In genomic region chr8:121861806-121862548, GRCm38 (mm10) we compare ENCODE assay signal across 11 mouse cellular contexts. TPM values are rescaled to one million over a fixed set of nuclear protein-coding genes. Genes with fewer than 3 reads are reported as not detected.
DNase-seq lines count a peak whose midpoint lies in the region; ATAC-seq and TF ChIP-seq lines count a peak whose summit lies in the region.
"Had no signal": no experiment of that assay in that cellular context is flagged by ENCODE, and none has a peak within 500 bp of the region (broad histone marks: within the 10 kb centered on the region; RNA-seq: fewer than 3 reads in every experiment).

No protein-coding gene starts in this region.

- intact Hi-C loops in heart, postnatal 14 days (cut with DNase I): no loop called here

- H3K27me3 ChIP-seq in intestine, postnatal 0 days (replicated peaks; ENCODE audit: control insufficient read depth, insufficient read depth, low read length): no peaks in the 10 kb centered on the region

- no peaks in the 10 kb centered on the region for H3K4me1 ChIP-seq in intestine, postnatal 0 days (replicated peaks; ENCODE audit: control insufficient read depth, insufficient read depth, low read length)

- peak; percentile 86 for ATAC-seq in intestine, postnatal 0 days

- WGBS in intestine, postnatal 0 days: 45% methylated on average over 12 of the region's 12 CpGs

- no peak overlapping the region for H3K9ac ChIP-seq in intestine, postnatal 0 days (ENCODE audit: low read depth, low read length)

- H3K27ac ChIP-seq in intestine, postnatal 0 days (ENCODE audit: low read depth, low read length): no peak overlapping the region

- H3K4me2 ChIP-seq in intestine, postnatal 0 days (replicated peaks; ENCODE audit: low read depth): no peak overlapping the region

- H3K4me3 ChIP-seq in intestine, postnatal 0 days (ENCODE audit: low read depth, low read length): no peak overlapping the region
- H3K4me3 ChIP-seq: erythroblast, embryonic 14.5 days had no signal

- TF ChIP-seq CTCF in intestine, postnatal 0 days (IDR thresholded peaks at IDR 0.05; ENCODE audit: low read depth): no peak

- DNase-seq in heart, adult 18-20 months: peak; percentile 52 to 76
- no peak for DNase-seq in heart, postnatal 14 days
- DNase-seq in A20 (ENCODE audit: low read depth, low spot score): peak; percentile 85
- DNase-seq in cerebellum, adult 11-12 months: peak; percentile 80
- no peak for DNase-seq in layer of hippocampus, adult 11-12 months (ENCODE audit: low spot score)
- no peak for DNase-seq in ovary, postnatal 36 days (ENCODE audit: low spot score)
- DNase-seq in thymus, postnatal 14 days: no peak
- DNase-seq: adrenal gland, adult 2 months; kidney, adult 8-10 months had no signal

- no peaks in the 10 kb centered on the region for H3K36me3 ChIP-seq in intestine, postnatal 0 days (ENCODE audit: control insufficient read depth, insufficient read depth)

- no peaks in the 10 kb centered on the region for H3K9me3 ChIP-seq in intestine, postnatal 0 days (ENCODE audit: control insufficient read depth)

RNA-seq across cellular contexts. Expression of gene Klhdc4, which starts 32.6 kb away (rescaled TPM):
- 10 to 100 TPM; 12.0 to 13.7 TPM for total RNA-seq in heart, adult 18-20 months (2021)
- 10 to 100 TPM; 13.2 to 13.8 TPM for total RNA-seq in heart, postnatal 14 days (2021)
- polyA plus RNA-seq in intestine, postnatal 0 days (2015; fragmentation: Nextera tagmentation; extraction: Ambion mirVana): 10.7 and 12.1 TPM in 2 replicates

RNA-seq across cellular contexts. Expression of gene Slc7a5, which starts 45.5 kb away (rescaled TPM):
- 1 to 10 TPM; 4.1 to 4.8 TPM for total RNA-seq in heart, adult 18-20 months (2021)
- 1 to 10 TPM; 6.7 to 7.0 TPM for total RNA-seq in heart, postnatal 14 days (2021)
- polyA plus RNA-seq in intestine, postnatal 0 days (2015; fragmentation: Nextera tagmentation; extraction: Ambion mirVana): 4.7 and 6.1 TPM in 2 replicates

Comparison
In these comparisons a context has a peak if more than half of its experiments do, and no peak if none do; other contexts are left out.
1. DNase-seq: peak in heart, adult 18-20 months (2 of 2), A20 (single experiment) and cerebellum, adult 11-12 months (single experiment); none in heart, postnatal 14 days (0 of 2), layer of hippocampus, adult 11-12 months (single experiment), ovary, postnatal 36 days (single experiment) and thymus, postnatal 14 days (single experiment).